Mouse (Mus musculus) ES-E14 (cell line): Measurements from ENCODE around the gene Dusp1.

Experiments
- CHD2 ChIP-seq: IDR thresholded peaks from 2 replicates; pipeline ENCODE4 v1.6.1; 2014; ENCODE audit warnings: mild to moderate bottlenecking, low read depth, low read length, inconsistent platforms
- HCFC1 ChIP-seq: IDR thresholded peaks from 2 replicates; pipeline ENCODE4 v1.6.1; 2012; ENCODE audit warnings: low read length, inconsistent platforms, borderline replicate concordance; ENCODE audit not compliant: insufficient read depth
- ZC3H11A ChIP-seq: IDR thresholded peaks from 2 replicates; pipeline ENCODE4 v1.6.1; 2012; ENCODE audit warnings: low read depth, mild to moderate bottlenecking, inconsistent platforms, low read length, borderline replicate concordance
- ZNF384 ChIP-seq: IDR thresholded peaks from 2 replicates; pipeline ENCODE4 v1.6.1; 2012; ENCODE audit warnings: low read depth, low read length, inconsistent platforms

DNA sequence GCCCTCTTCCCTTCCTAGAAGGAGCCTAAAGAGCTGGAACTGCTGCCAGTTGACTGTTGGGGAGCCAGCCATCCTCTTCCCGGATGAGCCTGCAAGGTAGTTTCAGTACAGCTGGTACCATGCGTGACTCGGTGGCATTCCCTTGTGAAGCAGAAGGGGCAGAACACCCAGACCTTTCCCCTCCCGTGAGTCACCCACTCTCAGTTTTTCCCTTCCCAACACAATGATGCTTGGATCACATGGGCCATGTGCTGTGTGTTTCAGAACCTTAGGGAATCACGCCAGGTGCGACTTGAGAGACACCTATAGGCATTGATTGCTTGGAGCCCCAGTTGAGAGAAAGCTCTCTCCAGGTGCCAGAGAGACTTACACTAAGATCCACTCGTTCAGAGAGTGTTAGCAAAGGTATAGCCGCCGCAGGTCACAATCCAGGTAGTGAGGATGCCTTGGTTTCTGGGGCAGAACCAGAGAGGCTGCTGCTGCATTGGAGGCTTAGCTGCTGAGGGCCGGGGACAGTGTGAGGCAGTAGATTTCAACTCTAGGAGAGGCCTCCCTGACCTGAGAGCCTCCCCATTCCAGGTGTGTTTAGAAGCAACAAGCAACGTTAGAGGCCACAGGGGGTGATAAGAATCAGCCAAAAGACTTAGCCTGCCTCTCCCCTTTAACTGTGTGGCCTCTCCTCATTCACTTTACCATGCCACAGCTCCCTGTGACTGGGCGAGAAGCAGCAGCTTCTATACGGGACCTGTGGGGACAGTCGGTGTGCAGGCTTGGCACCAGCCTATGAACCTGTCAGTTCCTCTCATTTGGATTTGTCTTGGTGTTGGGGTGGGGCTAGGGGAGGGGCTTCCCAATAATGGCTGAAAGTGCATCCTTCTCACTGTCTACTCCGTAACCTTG lies 51.5 kb downstream of the Dusp1 start:
- TF ChIP-seq ZC3H11A (no peak), ZNF384 (no peak), CHD2 (no peak), HCFC1 (no peak)
